Mouse (Mus musculus) intestine, embryonic 15.5 days (tissue): ENCODE results near the gene Cytl1. TPM values are rescaled to one million over a fixed set of nuclear protein-coding genes. Genes with fewer than 3 reads are reported as not detected.
A peak's percentile ranks its signal among the peaks of the same experiment; 100 is the strongest.

Experiments
- ATAC-seq: fragments of 200-750 bp; cut with Nextera tagmentation; 2 replicates; pipeline ENCODE4 v1.8.0; 2017; ENCODE audit warnings: moderate TSS enrichment, moderate library complexity
- H3K27ac ChIP-seq: fragments of 300-500 bp; sonication (generic); 2 replicates; pipeline ENCODE4 v1.5.1; 2015; ENCODE audit warnings: mild to moderate bottlenecking, inconsistent platforms
- H3K27me3 ChIP-seq: fragments of 300-500 bp; sonication (generic); replicated peaks from 2 replicates; pipeline ENCODE4 v1.6.1; 2015; ENCODE audit warnings: inconsistent platforms
- H3K36me3 ChIP-seq: fragments of 300-500 bp; sonication (generic); 2 replicates; pipeline ENCODE4 v1.6.1; 2015; ENCODE audit warnings: inconsistent platforms
- H3K4me1 ChIP-seq: fragments of 300-500 bp; sonication (generic); replicated peaks from 2 replicates; pipeline ENCODE4 v1.6.1; 2015; ENCODE audit warnings: inconsistent platforms
- H3K4me2 ChIP-seq: fragments of 300-500 bp; sonication (generic); replicated peaks from 2 replicates; pipeline ENCODE4 v1.6.1; 2015; ENCODE audit warnings: mild to moderate bottlenecking, inconsistent platforms
- H3K4me3 ChIP-seq: fragments of 300-500 bp; sonication (generic); replicated peaks from 2 replicates; pipeline ENCODE4 v1.5.1; 2015; ENCODE audit warnings: inconsistent platforms
- H3K9ac ChIP-seq: fragments of 300-500 bp; sonication (generic); 2 replicates; pipeline ENCODE4 v1.6.1; 2015; ENCODE audit warnings: inconsistent platforms
- H3K9me3 ChIP-seq: fragments of 300-500 bp; sonication (generic); 2 replicates; pipeline ENCODE4 v1.6.1; 2016; ENCODE audit warnings: inconsistent platforms
- WGBS: fragments of 180-500 bp; shearing (Covaris S2); methylation state at CpG from one replicate; pipeline ENCODE4 v1.1.7; 2015; 5-methylcytosine and 5-hydroxymethylcytosine counted together
- polyA plus RNA-seq: library from polyadenylated mRNA; unstranded; fragments of >200 nt; fragmentation: Nextera tagmentation; extraction: Ambion mirVana; gene quantifications from 2 replicates; pipeline ENCODE4 v1.2.1, GENCODE M21; 2015

Cytl1 gene
- polyA plus RNA-seq, 1 experiment from 2014 or later, result 0.93 TPM

DNA sequence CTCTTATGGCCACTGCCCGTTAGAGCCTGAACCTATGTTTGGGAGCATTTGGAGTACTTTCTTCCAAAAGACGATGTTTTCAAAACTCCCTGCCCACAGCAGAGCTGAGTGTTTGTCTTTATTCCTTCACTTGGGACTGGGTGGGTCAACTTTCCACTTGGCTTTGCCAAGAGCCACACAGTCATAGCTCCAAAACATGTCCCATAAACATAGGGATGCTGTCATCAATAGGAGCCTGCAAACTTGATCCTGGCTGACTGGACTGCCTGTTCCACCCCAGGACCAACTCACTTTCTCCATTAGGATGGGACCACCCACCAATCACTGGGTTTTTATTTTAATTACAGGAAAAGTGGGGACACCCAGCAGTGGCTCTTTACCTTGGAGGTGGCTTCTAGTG, 4.5 kb upstream of the Cytl1 start:
- H3K27me3 ChIP-seq, result no peaks in the 10 kb centered on the region
- no peak overlapping the region for H3K4me3 ChIP-seq
- no peaks in the 10 kb centered on the region for H3K9me3 ChIP-seq
- H3K27ac ChIP-seq, result no peak overlapping the region
- no peak overlapping the region for H3K4me2 ChIP-seq
- H3K36me3 ChIP-seq, result no peaks in the 10 kb centered on the region
- 87% methylated on average over 2 of the region's 2 CpGs for WGBS
- H3K9ac ChIP-seq, result no peak overlapping the region
- H3K4me1 ChIP-seq, result no peaks in the 10 kb centered on the region
- ATAC-seq, result no peak

DNA sequence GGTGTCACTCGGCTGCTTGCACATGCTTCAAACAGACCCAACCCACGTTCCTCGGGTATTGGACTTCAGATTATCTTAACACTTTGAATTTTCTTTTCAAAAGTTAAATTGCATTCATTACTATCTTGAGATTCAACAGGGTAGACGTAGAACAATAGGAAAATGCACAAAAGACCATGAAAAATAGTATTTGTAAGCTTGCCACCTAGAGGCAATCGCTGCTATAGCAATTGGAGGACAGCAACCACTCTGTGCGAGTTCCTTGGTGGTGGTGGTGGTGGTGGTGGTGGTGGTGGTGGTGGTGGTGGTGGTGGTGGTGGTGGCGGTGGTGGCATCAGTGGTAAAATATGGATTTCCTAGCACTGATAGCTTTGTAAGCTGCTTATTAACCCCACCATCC, 894 bp downstream of the Cytl1 start:
- Histone ChIP-seq H3K4me2 (no peak overlapping the region), H3K27me3 (no peaks in the 10 kb centered on the region), H3K4me3 (no peak overlapping the region), H3K36me3 (no peaks in the 10 kb centered on the region), H3K27ac (no peak overlapping the region), H3K9ac (no peak overlapping the region), H3K4me1 (no peaks in the 10 kb centered on the region), H3K9me3 (no peaks in the 10 kb centered on the region)
- ATAC-seq, result no peak
- 60% methylated on average over 7 of the region's 7 CpGs for WGBS

DNA sequence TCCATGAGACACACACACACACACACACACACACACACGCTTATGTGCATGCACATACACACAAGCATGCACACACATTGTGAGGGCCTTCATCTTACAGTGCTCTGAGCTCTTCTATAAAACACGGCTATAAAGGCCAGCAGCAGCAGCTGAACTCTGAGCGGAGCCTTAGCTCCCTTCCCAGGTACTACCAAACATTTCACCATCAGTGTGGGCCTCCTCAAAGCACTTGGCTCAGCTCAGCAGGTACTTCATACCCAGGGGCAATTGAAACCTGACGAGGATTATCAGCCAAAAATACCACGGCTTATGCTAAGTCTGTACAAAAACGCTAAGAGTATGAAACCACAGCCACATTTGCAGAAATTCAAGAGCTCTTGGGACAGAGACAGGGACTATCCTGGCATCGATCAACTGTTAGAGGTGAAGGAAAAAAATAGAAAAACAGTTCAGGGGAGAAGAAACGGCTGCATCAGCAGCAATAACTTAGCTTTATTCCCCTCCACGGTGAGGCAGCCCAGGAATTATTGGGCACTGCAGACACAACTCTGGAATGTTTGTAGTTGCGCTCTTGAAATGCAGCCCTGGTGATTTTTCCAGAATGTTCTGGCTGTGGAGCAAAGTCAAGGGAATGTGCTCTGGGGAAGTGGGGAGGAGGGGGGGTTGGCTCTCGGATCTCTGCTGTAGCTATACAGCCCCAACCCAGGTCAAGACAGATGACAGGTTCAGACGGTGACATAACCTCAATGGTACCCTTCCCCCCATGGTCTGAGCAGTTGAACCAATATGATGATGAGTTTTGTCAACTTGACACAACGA, 8.8 kb downstream of the Cytl1 start:
- 69% methylated on average over 13 of the region's 13 CpGs for WGBS
- no peak overlapping the region for H3K4me3 ChIP-seq
- H3K9me3 ChIP-seq, result no peaks in the 10 kb centered on the region
- no peak overlapping the region for H3K9ac ChIP-seq
- no peak overlapping the region for H3K4me2 ChIP-seq
- no peak overlapping the region for H3K27ac ChIP-seq
- no peaks in the 10 kb centered on the region for H3K36me3 ChIP-seq
- ATAC-seq, result no peak
- H3K27me3 ChIP-seq, result no peaks in the 10 kb centered on the region
- H3K4me1 ChIP-seq, result no peaks in the 10 kb centered on the region

GRCm38 (mm10) chr5:37752027-37752967, 17.0 kb downstream of the Cytl1 start:
- 56% methylated on average over 8 of the region's 8 CpGs for WGBS
- H3K36me3 ChIP-seq, result no peaks in the 10 kb centered on the region
- H3K9ac ChIP-seq, result no peak overlapping the region
- H3K4me2 ChIP-seq, result no peak overlapping the region
- no peaks in the 10 kb centered on the region for H3K4me1 ChIP-seq
- H3K4me3 ChIP-seq, result no peak overlapping the region
- no peaks in the 10 kb centered on the region for H3K27me3 ChIP-seq
- no peak overlapping the region for H3K27ac ChIP-seq
- ATAC-seq, result peak; percentile 78
- H3K9me3 ChIP-seq, result no peaks in the 10 kb centered on the region

DNA sequence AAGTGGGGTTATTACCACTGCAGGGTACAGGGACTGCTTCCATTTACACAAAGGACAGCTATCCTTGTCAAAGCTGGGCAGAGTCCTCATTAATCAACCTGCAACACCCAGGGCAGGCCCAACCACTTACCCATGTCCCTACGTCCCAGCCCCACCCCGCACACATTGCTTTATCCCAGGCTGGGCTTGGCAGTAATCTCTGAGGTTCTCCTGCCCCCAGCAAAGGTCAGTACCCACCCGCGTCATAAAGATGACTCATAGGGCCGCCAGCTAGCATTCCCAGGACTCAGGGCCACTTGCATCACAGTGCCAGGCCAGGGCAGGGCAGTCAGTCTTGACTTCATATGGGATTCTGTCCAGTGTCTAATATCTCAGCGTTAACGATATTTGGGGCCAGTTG, 18.0 kb downstream of the Cytl1 start:
- ATAC-seq, result peak; percentile 88
- 53% methylated on average over 7 of the region's 7 CpGs for WGBS

GRCm38 (mm10) chr5:37762046-37762445, 26.7 kb downstream of the Cytl1 start:
- no peak overlapping the region for H3K4me3 ChIP-seq
- H3K9ac ChIP-seq, result no peak overlapping the region
- H3K4me1 ChIP-seq, result no peaks in the 10 kb centered on the region
- H3K9me3 ChIP-seq, result no peaks in the 10 kb centered on the region
- H3K27ac ChIP-seq, result no peak overlapping the region
- no peak for ATAC-seq
- 88% methylated on average over 3 of the region's 3 CpGs for WGBS
- no peaks in the 10 kb centered on the region for H3K36me3 ChIP-seq
- H3K27me3 ChIP-seq, result no peaks in the 10 kb centered on the region
- H3K4me2 ChIP-seq, result no peak overlapping the region

More for the DNA sequence above, 18.0 kb downstream of the Cytl1 start:
- H3K4me3 ChIP-seq, result no peak overlapping the region
- H3K9ac ChIP-seq, result no peak overlapping the region
- H3K9me3 ChIP-seq, result no peaks in the 10 kb centered on the region
- no peaks in the 10 kb centered on the region for H3K36me3 ChIP-seq
- H3K4me2 ChIP-seq, result no peak overlapping the region
- H3K27ac ChIP-seq, result no peak overlapping the region
- H3K4me1 ChIP-seq, result no peaks in the 10 kb centered on the region
- H3K27me3 ChIP-seq, result no peaks in the 10 kb centered on the region

DNA sequence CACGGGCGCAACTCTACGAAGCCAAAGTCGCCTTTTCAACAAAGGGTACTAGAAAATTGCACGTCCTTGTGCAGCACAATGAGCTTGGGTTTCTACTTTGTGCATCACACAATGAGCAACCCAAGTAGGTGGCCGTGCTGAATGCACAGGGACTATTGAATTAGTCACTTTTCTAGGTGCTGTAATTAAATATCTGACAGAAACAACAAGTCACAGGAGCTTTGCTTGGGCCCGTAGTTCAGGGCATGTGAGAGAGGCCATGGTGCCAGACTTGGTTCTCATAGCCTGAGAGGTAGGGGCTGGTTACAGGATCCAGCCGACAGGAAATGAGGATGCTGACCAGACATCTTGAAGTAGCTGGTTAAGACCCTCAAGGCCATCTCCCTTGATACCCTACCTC, 30.5 kb downstream of the Cytl1 start:
- Histone ChIP-seq H3K27ac (no peak overlapping the region), H3K9ac (no peak overlapping the region), H3K4me3 (no peak overlapping the region), H3K9me3 (no peaks in the 10 kb centered on the region), H3K4me2 (no peak overlapping the region), H3K36me3 (no peaks in the 10 kb centered on the region), H3K27me3 (no peaks in the 10 kb centered on the region), H3K4me1 (no peaks in the 10 kb centered on the region)
- 75% methylated on average over 8 of the region's 8 CpGs for WGBS
- ATAC-seq, result no peak

DNA sequence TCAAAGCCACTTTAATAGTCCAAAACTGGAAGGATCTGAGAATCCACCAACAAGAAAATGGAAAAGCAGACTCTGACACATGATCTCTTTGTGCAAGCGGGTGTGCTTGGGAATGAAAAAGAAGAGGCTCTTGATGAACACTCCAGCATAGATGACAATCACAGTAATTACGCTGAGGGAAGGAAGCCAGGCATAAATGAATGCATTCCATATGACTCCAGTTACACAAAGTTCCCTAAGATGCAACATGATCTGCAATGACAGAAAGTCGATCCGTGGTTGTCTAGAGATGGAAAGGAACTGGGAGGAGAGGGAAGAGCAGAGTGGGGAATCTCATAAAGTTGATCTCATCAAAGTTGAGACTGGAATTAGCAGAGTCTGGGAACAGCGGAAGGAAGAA, 31.9 kb downstream of the Cytl1 start:
- Histone ChIP-seq H3K36me3 (no peaks in the 10 kb centered on the region), H3K27me3 (no peaks in the 10 kb centered on the region), H3K9me3 (no peaks in the 10 kb centered on the region), H3K9ac (no peak overlapping the region), H3K4me2 (no peak overlapping the region), H3K27ac (no peak overlapping the region), H3K4me1 (no peaks in the 10 kb centered on the region), H3K4me3 (no peak overlapping the region)
- ATAC-seq, result no peak
- WGBS, result 78% methylated on average over 5 of the region's 5 CpGs

DNA sequence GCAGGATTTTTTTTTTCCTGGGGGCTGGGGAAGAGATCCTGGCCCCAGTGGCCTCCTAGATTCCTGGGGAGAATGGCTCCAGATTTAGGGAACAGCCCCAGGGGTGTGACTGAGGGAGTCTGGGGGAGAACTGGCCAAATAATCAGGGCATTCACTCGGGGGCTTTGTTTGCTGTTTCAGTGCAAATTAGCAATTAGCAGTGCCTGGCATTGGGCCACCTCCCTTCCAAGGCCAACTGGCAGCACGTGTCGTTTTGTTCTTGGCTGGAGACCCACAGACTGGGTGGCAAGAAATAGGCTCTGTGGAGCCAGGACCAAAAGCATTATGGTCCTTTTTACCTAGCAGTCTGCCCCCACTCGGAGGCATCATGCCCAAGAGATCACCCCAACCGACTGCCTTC, 33.7 kb downstream of the Cytl1 start:
- Histone ChIP-seq H3K27ac (no peak overlapping the region), H3K36me3 (no peaks in the 10 kb centered on the region)
- WGBS, result 23% methylated on average over 5 of the region's 5 CpGs

DNA sequence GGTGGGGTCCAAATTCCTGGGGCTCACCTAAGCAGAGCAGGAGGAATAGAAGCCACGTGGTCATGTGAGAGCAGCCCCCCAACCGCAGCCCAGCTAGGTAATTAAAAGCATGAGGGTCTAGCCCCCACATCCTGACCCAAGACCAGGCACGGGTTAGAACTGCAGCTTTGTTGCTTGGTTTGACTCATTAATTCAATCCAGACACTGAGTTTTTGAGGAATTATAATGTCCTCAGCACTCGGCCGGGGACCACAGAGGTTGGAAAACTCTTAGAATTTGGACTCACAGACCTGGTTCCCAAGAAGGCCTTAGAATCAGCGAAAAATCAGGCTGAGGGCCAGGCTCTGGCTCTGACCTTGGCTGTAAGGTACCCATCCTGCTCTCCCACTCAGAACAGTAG, 35.6 kb downstream of the Cytl1 start:
- 89% methylated on average over 6 of the region's 6 CpGs for WGBS

More for the DNA sequence above, 33.7 kb downstream of the Cytl1 start:
- H3K9ac ChIP-seq, result no peak overlapping the region
- no peaks in the 10 kb centered on the region for H3K4me1 ChIP-seq
- ATAC-seq, result no peak
- no peaks in the 10 kb centered on the region for H3K27me3 ChIP-seq
- no peak overlapping the region for H3K4me2 ChIP-seq
- no peaks in the 10 kb centered on the region for H3K9me3 ChIP-seq
- H3K4me3 ChIP-seq, result no peak overlapping the region

DNA sequence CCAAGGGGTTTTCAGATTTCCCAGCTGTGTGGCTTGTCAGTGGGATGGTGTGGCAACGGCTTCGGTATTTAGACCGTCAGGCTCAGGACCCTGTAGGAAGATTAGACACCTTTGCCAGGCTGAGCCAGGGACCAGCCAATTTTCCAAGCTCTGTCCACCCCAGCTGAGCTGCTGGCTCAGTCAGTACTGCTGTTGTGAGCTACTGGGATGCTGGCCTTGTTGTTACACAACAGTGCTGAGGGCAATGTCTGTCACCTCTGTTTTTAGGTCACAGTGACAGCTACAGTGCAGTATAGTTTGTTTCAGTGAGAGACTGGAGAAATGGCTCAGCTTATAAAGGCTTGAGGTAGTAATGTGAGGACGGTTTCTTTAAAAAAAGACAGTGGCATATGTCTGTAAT, 38.7 kb downstream of the Cytl1 start:
- no peak overlapping the region for H3K27ac ChIP-seq
- 78% methylated on average over 4 of the region's 4 CpGs for WGBS
- no peaks in the 10 kb centered on the region for H3K36me3 ChIP-seq

More for the DNA sequence above, 35.6 kb downstream of the Cytl1 start:
- H3K9me3 ChIP-seq, result no peaks in the 10 kb centered on the region
- ATAC-seq, result no peak
- H3K4me3 ChIP-seq, result no peak overlapping the region
- no peak overlapping the region for H3K27ac ChIP-seq
- no peaks in the 10 kb centered on the region for H3K36me3 ChIP-seq
- H3K27me3 ChIP-seq, result no peaks in the 10 kb centered on the region
- H3K4me2 ChIP-seq, result no peak overlapping the region
- no peaks in the 10 kb centered on the region for H3K4me1 ChIP-seq
- H3K9ac ChIP-seq, result no peak overlapping the region

DNA sequence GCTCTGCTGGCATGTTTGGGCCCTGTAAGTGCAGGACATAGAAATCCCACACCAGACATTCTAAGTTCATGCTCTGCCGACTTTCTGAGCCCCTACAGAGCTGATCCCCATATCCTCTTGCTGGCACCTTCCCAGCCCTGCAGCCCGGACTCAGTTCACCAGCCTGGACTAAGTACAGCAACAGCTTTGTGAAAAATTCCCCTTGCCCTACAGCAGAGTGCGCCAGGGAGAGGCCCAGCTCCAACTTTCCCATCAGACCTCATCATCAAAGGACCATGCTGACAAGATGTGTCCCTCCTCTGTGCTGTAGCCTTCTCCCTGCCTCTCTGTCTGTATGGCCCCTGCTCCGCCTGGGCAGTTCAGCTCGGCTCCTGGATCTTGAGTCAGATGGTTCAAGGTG, 40.4 kb downstream of the Cytl1 start:
- H3K9ac ChIP-seq, result no peak overlapping the region
- WGBS, result 56% methylated on average over 5 of the region's 5 CpGs
- no peak overlapping the region for H3K27ac ChIP-seq
- ATAC-seq, result no peak
- H3K9me3 ChIP-seq, result no peaks in the 10 kb centered on the region
- H3K27me3 ChIP-seq, result no peaks in the 10 kb centered on the region
- H3K4me1 ChIP-seq, result no peaks in the 10 kb centered on the region
- no peak overlapping the region for H3K4me2 ChIP-seq
- H3K4me3 ChIP-seq, result no peak overlapping the region
- H3K36me3 ChIP-seq, result no peaks in the 10 kb centered on the region

More for the DNA sequence above, 38.7 kb downstream of the Cytl1 start:
- H3K27me3 ChIP-seq, result no peaks in the 10 kb centered on the region
- H3K9me3 ChIP-seq, result no peaks in the 10 kb centered on the region
- no peak for ATAC-seq
- H3K4me1 ChIP-seq, result no peaks in the 10 kb centered on the region
- H3K9ac ChIP-seq, result no peak overlapping the region
- H3K4me3 ChIP-seq, result no peak overlapping the region
- no peak overlapping the region for H3K4me2 ChIP-seq
